Mouse (Mus musculus) hindbrain, postnatal 0 days (tissue): ENCODE results near the gene Vmn1r181. TPM values are rescaled to one million over a fixed set of nuclear protein-coding genes. Genes with fewer than 3 reads are reported as not detected.
A peak's percentile ranks its signal among the peaks of the same experiment; 100 is the strongest.
"Not testable (repeated sequence)": the region's sequence is repeated elsewhere in the genome, so short reads cannot be mapped to it uniquely, and the experiment has no call there.

Experiments
- ATAC-seq: fragments of 200-750 bp; cut with Nextera tagmentation; 2 replicates; pipeline ENCODE4 v1.8.0; 2017; ENCODE audit warnings: mild to moderate bottlenecking, moderate TSS enrichment, moderate library complexity
- DNase-seq: peaks from one replicate; pipeline ENCODE4 v3.0.0-alpha.2; 2015; ENCODE audit warnings: low spot score
- H3K27ac ChIP-seq: fragments of 300-500 bp; sonication (generic); 2 replicates; pipeline ENCODE4 v1.5.1; 2014; ENCODE audit warnings: mild to moderate bottlenecking
- H3K27me3 ChIP-seq: fragments of 300-500 bp; sonication (generic); 2 replicates; pipeline ENCODE4 v1.6.1; 2014; ENCODE audit warnings: low read length, mixed read lengths; ENCODE audit not compliant: insufficient read depth
- H3K36me3 ChIP-seq: fragments of 300-500 bp; sonication (generic); 2 replicates; pipeline ENCODE4 v1.6.1; 2014; ENCODE audit warnings: low read length, mixed read lengths; ENCODE audit not compliant: insufficient read depth
- H3K4me1 ChIP-seq: fragments of 300-500 bp; sonication (generic); 2 replicates; pipeline ENCODE4 v1.6.1; 2014; ENCODE audit warnings: antibody characterized with exemption, low read length, mixed read lengths; ENCODE audit not compliant: insufficient read depth
- H3K4me2 ChIP-seq: fragments of 300-500 bp; sonication (generic); 2 replicates; pipeline ENCODE4 v1.6.1; 2014; ENCODE audit warnings: low read depth, mild to moderate bottlenecking, low read length, moderate library complexity, mixed read lengths
- H3K4me3 ChIP-seq: fragments of 300-500 bp; sonication (generic); 2 replicates; pipeline ENCODE4 v1.5.1; 2014; ENCODE audit warnings: low read length
- H3K9ac ChIP-seq: fragments of 300-500 bp; sonication (generic); replicated peaks from 2 replicates; pipeline ENCODE4 v1.6.1; 2014; ENCODE audit warnings: mild to moderate bottlenecking, low read length, moderate library complexity, mixed read lengths
- H3K9me3 ChIP-seq: fragments of 300-500 bp; sonication (generic); 2 replicates; pipeline ENCODE4 v1.6.1; 2016; ENCODE audit warnings: low read length, mixed read lengths
- CTCF ChIP-seq: IDR thresholded peaks from 2 replicates; pipeline ENCODE4 v1.5.1; 2016; ENCODE audit warnings: antibody characterized with exemption, control low read depth, low read depth
- WGBS: fragments of 180-500 bp; shearing (Covaris S2); extraction: QIAGEN DNeasy Blood & Tissue Kit; methylation state at CpG from one replicate; pipeline ENCODE4 v1.1.7; 2014; 5-methylcytosine and 5-hydroxymethylcytosine counted together
- polyA plus RNA-seq: library from polyadenylated mRNA; unstranded; fragments of >200 nt; fragmentation: Nextera tagmentation; extraction: Ambion mirVana; gene quantifications from 2 replicates; pipeline ENCODE4 v1.2.1, GENCODE M21; 2015
- total RNA-seq: library from RNA; depleted of rRNA; stranded (reverse); fragments of >200 nt; gene quantifications from 2 replicates; pipeline ENCODE4 v1.2.3, GENCODE M21; 2014; rRNA removed

The Vmn1r181 gene
- total RNA-seq (not detected in 2 replicates), polyA plus RNA-seq (not detected in 2 replicates)

- H3K36me3 ChIP-seq, H3K4me1 ChIP-seq, H3K4me3 ChIP-seq, H3K27ac ChIP-seq, ATAC-seq, H3K27me3 ChIP-seq, H3K4me2 ChIP-seq, DNase-seq, H3K9ac ChIP-seq: not testable (repeated sequence)
- 75% methylated on average over 9 of the region's 9 CpGs for WGBS
- peaks cover 17% of the 10 kb centered on the region; the same call in 1 of the 2 replicates for H3K9me3 ChIP-seq
Observed at GRCm38 (mm10) chr7:23974315-23974714, at the start of gene Vmn1r181. Gene Vmn1r181 (plus strand): TSS chr7:23974615.

- DNase-seq: no peak
- H3K27me3 ChIP-seq: no peaks in the 10 kb centered on the region
- no peak within 1 kb of the TSS for H3K4me3 ChIP-seq
- no peaks in the 10 kb centered on the region for H3K36me3 ChIP-seq
- no peak within 1 kb of the TSS for H3K9ac ChIP-seq
- ATAC-seq: no peak
- WGBS: 52% methylated on average over 2 of the region's 2 CpGs
- no peak for TF ChIP-seq CTCF
- H3K4me1 ChIP-seq: no peaks in the 10 kb centered on the region
- H3K4me2 ChIP-seq: no peak within 1 kb of the TSS
- no peak within 1 kb of the TSS for H3K27ac ChIP-seq
- peaks cover 6% of the 10 kb centered on the region for H3K9me3 ChIP-seq
Observed at GRCm38 (mm10) chr7:23926678-23927077, 47.7 kb upstream of the Vmn1r181 start, which contains the start of gene Vmn1r179. Gene Vmn1r179 (plus strand): TSS chr7:23926978.

GRCm38 (mm10) chr7:23950332-23950731 lies 24.1 kb upstream of the Vmn1r181 start, which contains the start of gene Vmn1r180:
Gene Vmn1r180 (plus strand): TSS chr7:23950632.
- Histone ChIP-seq H3K4me2 (no peak within 1 kb of the TSS), H3K4me1 (no peaks in the 10 kb centered on the region), H3K9me3 (no peaks in the 10 kb centered on the region; the same call in 1 of the 2 replicates), H3K9ac (no peak within 1 kb of the TSS), H3K36me3 (no peaks in the 10 kb centered on the region), H3K27ac (no peak within 1 kb of the TSS), H3K4me3 (no peak within 1 kb of the TSS), H3K27me3 (no peaks in the 10 kb centered on the region)
- ATAC-seq (no peak), DNase-seq (no peak)
- no peak for TF ChIP-seq CTCF

GRCm38 (mm10) chr7:23968044-23968443 lies 6.4 kb upstream of the Vmn1r181 start:
- not testable (repeated sequence) for H3K27me3 ChIP-seq, H3K27ac ChIP-seq, DNase-seq, ATAC-seq, H3K9ac ChIP-seq, H3K4me1 ChIP-seq, H3K4me2 ChIP-seq, H3K4me3 ChIP-seq, H3K36me3 ChIP-seq
- peaks cover 12% of the 10 kb centered on the region; the same call in 1 of the 2 replicates for H3K9me3 ChIP-seq
- peak; percentile 28 for TF ChIP-seq CTCF
- WGBS: 63% methylated on average over 3 of the region's 3 CpGs

GRCm38 (mm10) chr7:24001391-24001790 lies 27.0 kb downstream of the Vmn1r181 start, which contains the start of gene V1rd19:
Gene V1rd19 (plus strand): TSS chr7:24001691.
- no peaks in the 10 kb centered on the region for H3K27me3 ChIP-seq
- 0 out of 2 replicates have a peak, but pooled peaks cover 4% of the 10 kb centered on the region for H3K9me3 ChIP-seq
- ATAC-seq: no peak
- H3K4me3 ChIP-seq: no peak within 1 kb of the TSS
- H3K36me3 ChIP-seq: no peaks in the 10 kb centered on the region
- H3K4me1 ChIP-seq: no peaks in the 10 kb centered on the region
- TF ChIP-seq CTCF: no peak
- no peak for DNase-seq
- no peak within 1 kb of the TSS for H3K9ac ChIP-seq
- no peak within 1 kb of the TSS for H3K27ac ChIP-seq
- no peak within 1 kb of the TSS for H3K4me2 ChIP-seq
- WGBS: 67% methylated on average over 2 of the region's 2 CpGs

Other genes with a start within 250 kb of the Vmn1r181 start
- not detected in 2 replicates for gene Vmn1r174, start 222.3 kb upstream of the Vmn1r181 start, total RNA-seq
- not detected in 2 replicates for gene Vmn1r174, start 222.3 kb upstream of the Vmn1r181 start, polyA plus RNA-seq
- not detected in 2 replicates for gene Vmn1r175, start 164.0 kb upstream of the Vmn1r181 start, total RNA-seq
- not detected in 2 replicates for gene Vmn1r175, start 164.0 kb upstream of the Vmn1r181 start, polyA plus RNA-seq
- not detected in 2 replicates for gene Vmn1r176, start 137.2 kb upstream of the Vmn1r181 start, total RNA-seq
- not detected in 2 replicates for gene Vmn1r176, start 137.2 kb upstream of the Vmn1r181 start, polyA plus RNA-seq
- not detected in 2 replicates for gene Vmn1r177, start 108.2 kb upstream of the Vmn1r181 start, total RNA-seq
- not detected in 2 replicates for gene Vmn1r177, start 108.2 kb upstream of the Vmn1r181 start, polyA plus RNA-seq
- not detected in 2 replicates for gene Vmn1r178, start 82.6 kb upstream of the Vmn1r181 start, total RNA-seq
- not detected in 2 replicates for gene Vmn1r178, start 82.6 kb upstream of the Vmn1r181 start, polyA plus RNA-seq
- not detected in 2 replicates for gene Vmn1r179, start 47.6 kb upstream of the Vmn1r181 start, total RNA-seq
- gene Vmn1r179, start 47.6 kb upstream of the Vmn1r181 start, polyA plus RNA-seq: not detected in 2 replicates
- gene Vmn1r180, start 24.0 kb upstream of the Vmn1r181 start, total RNA-seq: not detected in 2 replicates
- not detected in 2 replicates for gene Vmn1r180, start 24.0 kb upstream of the Vmn1r181 start, polyA plus RNA-seq
- gene V1rd19, start 27.1 kb downstream of the Vmn1r181 start, total RNA-seq: not detected in 2 replicates
- not detected in 2 replicates for gene V1rd19, start 27.1 kb downstream of the Vmn1r181 start, polyA plus RNA-seq
- not detected in 2 replicates for gene Vmn1r183, start 78.6 kb downstream of the Vmn1r181 start, total RNA-seq
- not detected in 2 replicates for gene Vmn1r183, start 78.6 kb downstream of the Vmn1r181 start, polyA plus RNA-seq
- 23.7 and 29.1 TPM in 2 replicates for gene Zfp180, start 107.3 kb downstream of the Vmn1r181 start, total RNA-seq
- 18.6 and 19.5 TPM in 2 replicates for gene Zfp180, start 107.3 kb downstream of the Vmn1r181 start, polyA plus RNA-seq
- gene Zfp112, start 137.7 kb downstream of the Vmn1r181 start, total RNA-seq: 5.0 and 7.3 TPM in 2 replicates
- 4.1 and 4.5 TPM in 2 replicates for gene Zfp112, start 137.7 kb downstream of the Vmn1r181 start, polyA plus RNA-seq
- gene Zfp235, start 159.6 kb downstream of the Vmn1r181 start, total RNA-seq: 17.0 and 19.6 TPM in 2 replicates
- gene Zfp235, start 159.6 kb downstream of the Vmn1r181 start, polyA plus RNA-seq: 20.0 and 20.4 TPM in 2 replicates
- gene Zfp114, start 200.4 kb downstream of the Vmn1r181 start, total RNA-seq: 5.4 and 5.5 TPM in 2 replicates
- 2.5 and 3.0 TPM in 2 replicates for gene Zfp114, start 200.4 kb downstream of the Vmn1r181 start, polyA plus RNA-seq
- gene Zfp111, start 236.8 kb downstream of the Vmn1r181 start, total RNA-seq: 3.7 and 5.9 TPM in 2 replicates
- gene Zfp111, start 236.8 kb downstream of the Vmn1r181 start, polyA plus RNA-seq: 2.0 and 2.5 TPM in 2 replicates